Mouse (Mus musculus): Measurements from ENCODE around the gene Sirt4. TPM values are rescaled to one million over a fixed set of nuclear protein-coding genes. Genes with fewer than 3 reads are reported as not detected.
A peak's percentile ranks its signal among the peaks of the same experiment; 100 is the strongest.
"Not testable (repeated sequence)": the region's sequence is repeated elsewhere in the genome, so short reads cannot be mapped to it uniquely, and the experiment has no call there.

Sirt4 gene
- polyA plus RNA-seq, 1 experiment: 13.2 TPM

DNA sequence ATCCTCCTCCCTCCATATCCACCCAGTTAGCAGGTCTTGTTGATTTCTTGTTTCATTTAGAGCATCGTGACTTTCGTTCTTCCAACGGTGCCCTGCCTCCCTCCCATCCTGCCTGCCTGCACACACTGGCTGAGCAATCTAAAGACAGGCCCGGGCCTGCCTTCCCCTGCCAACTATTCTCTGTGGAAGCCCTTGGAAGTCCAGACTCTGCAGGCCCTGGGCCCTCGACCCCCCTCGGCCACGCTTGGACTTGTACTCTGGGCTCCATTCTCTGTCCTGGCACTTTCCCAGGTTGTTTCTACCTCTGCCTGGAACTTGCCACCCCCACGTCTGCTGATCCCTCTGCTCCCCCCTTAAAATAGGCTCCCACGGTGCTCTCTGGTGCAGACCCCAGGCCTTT lies 41.4 kb upstream of the Sirt4 start:
- no peak overlapping the region for H3K27ac ChIP-seq (ENCODE audit: control insufficient read depth, insufficient read depth, low read depth, low read length, poor library complexity)
- no peak overlapping the region for H3K4me3 ChIP-seq (replicated peaks; ENCODE audit: control insufficient read depth, low read depth, low read length)
- 90% methylated on average over 9 of the region's 9 CpGs for WGBS
- peaks cover 17% of the 10 kb centered on the region for H3K4me1 ChIP-seq (ENCODE audit: control insufficient read depth, insufficient read depth, low read length)
- no peak for TF ChIP-seq CTCF (IDR thresholded peaks at IDR 0.05; ENCODE audit: control insufficient read depth, insufficient read depth, low read length)
- TF ChIP-seq POLR2A (IDR thresholded peaks at IDR 0.05; ENCODE audit: borderline replicate concordance, control insufficient read depth, low read depth, low read length): no peak

DNA sequence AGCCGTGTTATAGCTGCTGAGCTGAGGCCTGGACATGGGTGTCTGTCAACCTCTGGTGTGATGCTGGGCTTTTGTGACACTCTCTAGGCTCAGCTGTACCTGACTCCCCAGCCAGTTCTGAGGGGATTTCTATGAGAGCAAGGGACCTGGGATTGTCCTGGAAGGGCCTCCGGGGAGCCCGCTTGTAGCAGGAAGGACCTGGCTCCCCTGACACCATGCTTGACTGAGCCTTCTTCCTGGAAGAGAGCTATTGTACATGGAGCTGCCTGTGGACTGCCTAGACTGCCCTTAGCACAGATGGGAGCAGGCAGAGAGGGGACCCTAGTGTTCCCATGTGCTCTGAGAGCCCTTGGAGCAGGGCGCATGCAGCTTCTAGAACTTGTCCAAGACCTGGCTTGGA lies 40.9 kb upstream of the Sirt4 start:
- Histone ChIP-seq H3K4me1 (ENCODE audit: control insufficient read depth, insufficient read depth, low read length) (peaks cover 18% of the 10 kb centered on the region), H3K4me3 (replicated peaks; ENCODE audit: control insufficient read depth, low read depth, low read length) (no peak overlapping the region), H3K27ac (ENCODE audit: control insufficient read depth, insufficient read depth, low read depth, low read length, poor library complexity) (no peak overlapping the region)
- WGBS: 87% methylated on average over 4 of the region's 4 CpGs
- TF ChIP-seq CTCF (IDR thresholded peaks at IDR 0.05; ENCODE audit: control insufficient read depth, insufficient read depth, low read length): no peak
- no peak for TF ChIP-seq POLR2A (IDR thresholded peaks at IDR 0.05; ENCODE audit: borderline replicate concordance, control insufficient read depth, low read depth, low read length)

DNA sequence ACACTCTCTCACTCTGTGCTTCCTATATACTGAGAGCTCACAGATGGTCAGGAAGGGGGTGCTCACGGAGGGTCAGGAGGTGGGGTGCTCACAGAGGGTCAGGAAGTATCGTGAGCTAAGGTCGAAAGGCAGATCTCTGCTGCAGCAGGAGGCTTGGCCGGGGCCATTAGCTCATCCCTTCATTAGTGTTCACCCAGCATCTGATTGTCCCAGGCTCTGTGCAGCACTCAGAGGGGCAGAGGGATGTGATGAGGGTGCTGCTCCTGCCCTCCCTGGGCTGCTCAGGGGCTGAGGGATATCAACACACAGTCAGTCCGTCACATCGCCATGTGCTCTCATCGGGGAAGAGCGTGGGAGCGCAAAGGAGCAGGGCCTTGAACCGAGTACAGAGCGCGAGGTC lies 39.9 kb upstream of the Sirt4 start:
- Histone ChIP-seq H3K4me1 (ENCODE audit: control insufficient read depth, insufficient read depth, low read length) (peaks cover 14% of the 10 kb centered on the region), H3K27ac (ENCODE audit: control insufficient read depth, insufficient read depth, low read depth, low read length, poor library complexity) (no peak overlapping the region), H3K4me3 (replicated peaks; ENCODE audit: control insufficient read depth, low read depth, low read length) (no peak overlapping the region)
- no peak for TF ChIP-seq CTCF (IDR thresholded peaks at IDR 0.05; ENCODE audit: control insufficient read depth, insufficient read depth, low read length)
- TF ChIP-seq POLR2A (IDR thresholded peaks at IDR 0.05; ENCODE audit: borderline replicate concordance, control insufficient read depth, low read depth, low read length): no peak
- 62% methylated on average over 12 of the region's 12 CpGs for WGBS

DNA sequence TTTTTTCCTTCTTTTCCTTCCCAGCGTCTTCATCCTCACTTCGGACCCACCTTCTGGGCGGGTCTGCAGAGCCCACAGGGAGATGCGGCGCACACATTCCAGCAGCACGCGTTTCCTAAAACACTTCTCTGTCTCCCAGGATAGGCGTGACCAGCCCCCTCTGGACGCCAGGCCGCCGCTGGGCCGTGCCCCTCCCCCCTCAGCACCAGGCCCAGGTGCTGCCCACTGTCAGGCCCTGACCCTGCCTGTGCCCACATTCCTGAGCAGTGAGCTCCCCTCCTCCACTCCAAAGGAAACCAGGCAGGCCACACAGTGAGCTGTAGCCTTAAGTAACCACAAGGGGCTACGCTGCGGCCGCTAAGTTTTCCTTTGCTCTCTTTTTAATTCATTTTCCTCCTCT lies 39.4 kb upstream of the Sirt4 start:
- Histone ChIP-seq H3K27ac (ENCODE audit: control insufficient read depth, insufficient read depth, low read depth, low read length, poor library complexity) (no peak overlapping the region), H3K4me1 (ENCODE audit: control insufficient read depth, insufficient read depth, low read length) (peaks cover 13% of the 10 kb centered on the region), H3K4me3 (replicated peaks; ENCODE audit: control insufficient read depth, low read depth, low read length) (no peak overlapping the region)
- TF ChIP-seq POLR2A (IDR thresholded peaks at IDR 0.05; ENCODE audit: borderline replicate concordance, control insufficient read depth, low read depth, low read length) (no peak), CTCF (IDR thresholded peaks at IDR 0.05; ENCODE audit: control insufficient read depth, insufficient read depth, low read length) (no peak)
- WGBS: 47% methylated on average over 15 of the region's 15 CpGs

DNA sequence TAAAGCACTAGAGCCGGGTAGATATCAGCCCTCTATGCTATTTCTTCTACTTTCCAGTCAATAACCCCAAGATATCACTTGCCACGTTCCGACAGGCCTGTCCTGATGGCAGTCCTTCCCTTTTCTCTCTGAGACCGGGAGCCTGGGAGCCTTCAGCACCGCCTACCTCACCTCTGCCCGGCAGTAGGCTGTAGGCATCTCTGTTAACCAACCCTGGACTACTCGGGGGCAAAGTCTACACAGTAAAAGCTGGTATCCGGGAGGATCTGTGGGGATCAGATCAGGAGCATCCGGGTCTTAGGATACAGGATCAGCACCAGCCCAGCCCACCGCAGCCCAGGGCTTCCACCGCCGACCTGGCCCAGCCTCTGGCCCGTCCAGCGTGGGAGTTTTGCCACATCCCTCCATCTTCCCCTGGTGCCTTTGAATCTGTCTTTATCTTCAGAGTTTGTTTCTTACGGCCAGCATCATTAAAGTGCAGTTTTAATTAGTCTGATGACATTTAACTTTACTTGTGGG lies 38.5 kb upstream of the Sirt4 start:
- no peak overlapping the region for H3K27ac ChIP-seq (ENCODE audit: control insufficient read depth, insufficient read depth, low read depth, low read length, poor library complexity)
- WGBS: 80% methylated on average over 15 of the region's 15 CpGs
- H3K4me1 ChIP-seq (ENCODE audit: control insufficient read depth, insufficient read depth, low read length): peaks cover 11% of the 10 kb centered on the region
- no peak overlapping the region for H3K4me3 ChIP-seq (replicated peaks; ENCODE audit: control insufficient read depth, low read depth, low read length)
- no peak for TF ChIP-seq CTCF (IDR thresholded peaks at IDR 0.05; ENCODE audit: control insufficient read depth, insufficient read depth, low read length)
- TF ChIP-seq POLR2A (IDR thresholded peaks at IDR 0.05; ENCODE audit: borderline replicate concordance, control insufficient read depth, low read depth, low read length): no peak

DNA sequence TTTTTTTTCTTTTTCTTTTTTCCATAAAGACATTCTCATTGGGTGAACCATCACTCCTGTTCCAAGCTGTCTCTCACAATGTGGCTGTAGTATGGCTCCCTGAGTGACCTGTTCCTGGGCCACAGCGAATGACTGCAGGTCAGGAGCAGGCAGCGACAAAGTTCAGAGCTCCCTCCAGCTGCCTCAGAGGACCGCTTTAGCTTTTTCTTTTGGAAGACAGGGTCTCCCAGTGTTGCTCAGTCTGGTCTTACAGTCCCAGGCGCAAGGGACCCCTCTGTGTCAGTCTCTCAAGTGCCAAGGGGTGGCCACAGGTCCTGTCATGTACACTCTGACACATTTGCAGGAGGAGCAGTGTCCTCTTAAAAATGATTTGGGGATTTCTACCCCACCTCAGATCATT lies 38.0 kb upstream of the Sirt4 start:
- no peak overlapping the region for H3K4me3 ChIP-seq (replicated peaks; ENCODE audit: control insufficient read depth, low read depth, low read length)
- H3K27ac ChIP-seq (ENCODE audit: control insufficient read depth, insufficient read depth, low read depth, low read length, poor library complexity): no peak overlapping the region
- H3K4me1 ChIP-seq (ENCODE audit: control insufficient read depth, insufficient read depth, low read length): peaks cover 13% of the 10 kb centered on the region
- 85% methylated on average over 4 of the region's 4 CpGs for WGBS
- no peak for TF ChIP-seq CTCF (IDR thresholded peaks at IDR 0.05; ENCODE audit: control insufficient read depth, insufficient read depth, low read length)
- no peak for TF ChIP-seq POLR2A (IDR thresholded peaks at IDR 0.05; ENCODE audit: borderline replicate concordance, control insufficient read depth, low read depth, low read length)

DNA sequence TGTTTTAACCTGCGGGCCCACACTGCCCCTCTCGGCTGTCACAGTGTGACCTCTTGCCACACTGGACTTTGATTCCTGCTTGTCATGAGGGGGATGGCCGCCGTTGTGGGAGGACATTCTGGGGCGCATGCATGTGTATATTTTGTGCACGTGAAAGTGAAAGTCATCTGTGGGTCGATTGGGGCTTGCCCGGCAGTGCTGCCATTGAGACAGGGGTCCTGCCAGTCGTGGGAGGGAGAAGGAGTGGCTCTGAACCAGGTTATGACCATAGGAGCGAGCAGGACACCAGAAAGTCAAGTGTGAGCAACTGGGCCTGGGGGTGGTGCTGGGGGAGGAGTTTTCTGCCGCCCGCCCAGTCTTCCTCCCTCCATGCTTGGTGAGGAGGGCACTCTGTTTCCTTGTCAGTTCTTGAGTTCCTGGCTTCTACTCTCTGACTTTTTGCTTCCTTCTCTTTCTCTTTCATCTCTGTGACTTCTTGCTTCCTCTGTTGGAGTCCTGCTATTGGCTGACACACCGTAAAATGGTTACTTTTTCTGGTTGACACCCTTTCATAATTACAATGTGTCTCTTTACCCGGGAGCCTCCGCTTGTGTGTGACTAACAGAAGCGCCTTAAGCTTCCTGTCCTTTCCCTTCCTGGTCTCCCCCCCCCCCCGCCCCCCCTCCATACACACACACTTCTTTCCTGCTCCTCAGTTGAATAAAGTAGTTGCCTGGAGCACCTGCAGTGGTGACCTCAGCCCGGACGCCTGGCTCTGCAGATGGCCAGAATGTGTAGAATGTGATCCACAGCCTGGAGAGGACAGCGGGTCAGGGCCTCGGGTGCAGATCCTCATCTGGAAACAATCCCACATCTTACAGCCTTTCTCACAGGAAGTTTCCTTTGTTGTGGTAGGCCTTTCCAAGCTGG lies 37.3 kb upstream of the Sirt4 start:
- WGBS: 4% methylated on average over 21 of the region's 21 CpGs
- TF ChIP-seq CTCF (IDR thresholded peaks at IDR 0.05; ENCODE audit: control insufficient read depth, insufficient read depth, low read length) (no peak), POLR2A (IDR thresholded peaks at IDR 0.05; ENCODE audit: borderline replicate concordance, control insufficient read depth, low read depth, low read length) (no peak)
- H3K4me1 ChIP-seq (ENCODE audit: control insufficient read depth, insufficient read depth, low read length): peaks cover 16% of the 10 kb centered on the region
- peak overlapping the region; percentile 61 for H3K4me3 ChIP-seq (replicated peaks; ENCODE audit: control insufficient read depth, low read depth, low read length)
- peak overlapping the region; percentile 43 for H3K27ac ChIP-seq (ENCODE audit: control insufficient read depth, insufficient read depth, low read depth, low read length, poor library complexity)

DNA sequence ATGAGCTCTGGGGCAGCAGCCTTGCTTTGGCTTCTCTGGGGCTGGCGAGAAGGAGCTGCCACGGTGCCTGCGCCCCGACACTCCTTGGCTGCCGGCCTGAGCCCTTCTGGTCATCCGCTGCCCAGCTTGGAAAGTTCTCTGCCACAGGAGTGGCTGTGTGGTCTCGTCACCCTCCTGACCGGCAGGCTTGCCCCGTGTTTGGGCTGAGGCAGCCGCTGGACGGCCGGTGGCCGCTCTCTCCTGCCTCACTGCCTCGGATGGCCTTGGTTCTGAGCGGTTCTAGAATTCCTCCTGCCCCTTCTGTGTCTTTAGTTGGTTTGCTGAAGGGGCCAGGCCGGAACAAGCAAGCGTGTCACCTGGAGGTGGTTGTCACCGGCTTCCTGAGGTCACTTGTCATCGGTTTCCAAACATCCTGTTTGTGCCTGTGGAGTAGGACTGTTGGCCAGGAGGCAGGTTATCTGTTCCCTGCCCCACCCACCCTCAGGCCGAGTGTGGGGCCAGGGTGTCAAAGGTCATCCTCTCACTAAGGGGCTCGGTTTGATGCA lies 35.9 kb upstream of the Sirt4 start:
- 30% methylated on average over 21 of the region's 21 CpGs for WGBS
- Histone ChIP-seq H3K4me3 (replicated peaks; ENCODE audit: control insufficient read depth, low read depth, low read length) (no peak overlapping the region), H3K4me1 (ENCODE audit: control insufficient read depth, insufficient read depth, low read length) (peaks cover 16% of the 10 kb centered on the region), H3K27ac (ENCODE audit: control insufficient read depth, insufficient read depth, low read depth, low read length, poor library complexity) (peak overlapping the region; percentile 43)
- no peak for TF ChIP-seq POLR2A (IDR thresholded peaks at IDR 0.05; ENCODE audit: borderline replicate concordance, control insufficient read depth, low read depth, low read length)
- no peak for TF ChIP-seq CTCF (IDR thresholded peaks at IDR 0.05; ENCODE audit: control insufficient read depth, insufficient read depth, low read length)

DNA sequence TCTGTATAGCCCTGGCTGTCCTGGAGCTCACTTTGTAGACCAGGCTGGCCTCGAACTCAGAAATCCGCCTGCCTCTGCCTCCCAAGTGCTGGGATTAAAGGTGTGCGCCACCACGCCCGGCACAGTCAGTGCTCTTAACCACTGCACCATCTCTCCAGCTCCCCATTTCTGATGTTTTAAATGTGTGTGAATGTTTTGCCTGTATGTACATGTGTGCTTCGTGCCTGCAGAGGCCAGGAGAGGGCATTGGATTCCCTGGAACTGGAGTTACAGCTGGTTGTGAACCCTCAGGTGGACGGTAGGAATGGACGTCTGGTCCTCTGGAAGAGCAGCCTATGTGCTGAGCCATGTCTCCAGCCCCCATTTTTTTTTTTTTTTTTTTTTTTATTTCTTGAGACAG lies 33.7 kb upstream of the Sirt4 start:
- H3K27ac ChIP-seq (ENCODE audit: control insufficient read depth, insufficient read depth, low read depth, low read length, poor library complexity); H3K4me3 ChIP-seq (replicated peaks; ENCODE audit: control insufficient read depth, low read depth, low read length): not testable (repeated sequence)
- WGBS: 89% methylated on average over 8 of the region's 8 CpGs
- H3K4me1 ChIP-seq (ENCODE audit: control insufficient read depth, insufficient read depth, low read length): peaks cover 14% of the 10 kb centered on the region
